Mouse (Mus musculus) E14TG2a.4 (cell line): ENCODE measurements at regions not wholly inside any gene's neighbourhood (a gene's known extent, or its start where the extent isn't known, plus 50 kb on each side); places are given as distances from the start of the nearest gene placed in this dataset.

Source experiments
- H3K27me3 ChIP-seq: 2 replicates; pipeline ENCODE4 v1.6.1; 2014; ENCODE audit warnings: low read length, control low read depth; ENCODE audit not compliant: insufficient read depth
- H3K36me3 ChIP-seq: 2 replicates; pipeline ENCODE4 v1.6.1; 2014; ENCODE audit warnings: low read length, control low read depth; ENCODE audit not compliant: insufficient read depth
- H3K4me1 ChIP-seq: replicated peaks from 2 replicates; pipeline ENCODE4 v1.6.1; 2014; ENCODE audit warnings: low read depth, low read length, control low read depth
- H3K4me3 ChIP-seq: replicated peaks from 2 replicates; pipeline ENCODE4 v1.5.1; 2014; ENCODE audit warnings: mild to moderate bottlenecking, low read length
- H3K9me3 ChIP-seq: 2 replicates; pipeline ENCODE4 v1.6.1; 2014; ENCODE audit warnings: low read length, control low read depth
- CTCF ChIP-seq: conservative IDR thresholded peaks from 2 replicates; pipeline ENCODE4 v1.5.1; 2014; ENCODE audit warnings: low read length
- NANOG ChIP-seq: IDR thresholded peaks from 2 replicates; pipeline ENCODE4 v1.6.1; 2014; ENCODE audit warnings: borderline replicate concordance, low read length, mixed read lengths
- POU5F1 ChIP-seq: IDR thresholded peaks from 2 replicates; pipeline ENCODE4 v1.6.1; 2014; ENCODE audit warnings: low read length, borderline replicate concordance

GRCm38 (mm10) chr4:106200241-106200640 is 115.8 kb upstream of the Usp24 start:
- no peak for TF ChIP-seq POU5F1
- Histone ChIP-seq H3K36me3 (no peaks in the 10 kb centered on the region), H3K4me3 (no peak overlapping the region), H3K27me3 (peaks cover 10% of the 10 kb centered on the region; the same call in 1 of the 2 replicates), H3K9me3 (no peaks in the 10 kb centered on the region), H3K4me1 (peaks cover 7% of the 10 kb centered on the region)

- H3K36me3 ChIP-seq = no peaks in the 10 kb centered on the region
- TF ChIP-seq NANOG = no peak
- TF ChIP-seq POU5F1 = no peak
- no peak for TF ChIP-seq CTCF
- H3K4me1 ChIP-seq = peaks cover 7% of the 10 kb centered on the region
- H3K9me3 ChIP-seq = no peaks in the 10 kb centered on the region
- H3K27me3 ChIP-seq = peaks cover 10% of the 10 kb centered on the region; the same call in 1 of the 2 replicates
- no peak overlapping the region for H3K4me3 ChIP-seq
Observed at GRCm38 (mm10) chr4:106202554-106202953, 113.5 kb upstream of the Usp24 start.

- no peaks in the 10 kb centered on the region for H3K27me3 ChIP-seq
- TF ChIP-seq POU5F1 (no peak), NANOG (no peak), CTCF (no peak)
- H3K36me3 ChIP-seq = no peaks in the 10 kb centered on the region
- H3K9me3 ChIP-seq = no peaks in the 10 kb centered on the region
- no peaks in the 10 kb centered on the region for H3K4me1 ChIP-seq
- H3K4me3 ChIP-seq = no peak overlapping the region
Observed at GRCm38 (mm10) chr4:106205200-106205599, 110.8 kb upstream of the Usp24 start.

GRCm38 (mm10) chr4:106206023-106206422 is 110.0 kb upstream of the Usp24 start:
- H3K4me1 ChIP-seq = no peaks in the 10 kb centered on the region

GRCm38 (mm10) chr4:106209465-106209864 is 106.5 kb upstream of the Usp24 start:
- TF ChIP-seq CTCF (no peak), NANOG (no peak), POU5F1 (no peak)
- Histone ChIP-seq H3K36me3 (no peaks in the 10 kb centered on the region), H3K4me3 (no peak overlapping the region), H3K27me3 (no peaks in the 10 kb centered on the region), H3K9me3 (no peaks in the 10 kb centered on the region), H3K4me1 (no peaks in the 10 kb centered on the region)

More at GRCm38 (mm10) chr4:106206023-106206422, 110.0 kb upstream of the Usp24 start:
- no peak overlapping the region for H3K4me3 ChIP-seq
- no peaks in the 10 kb centered on the region for H3K9me3 ChIP-seq
- no peaks in the 10 kb centered on the region for H3K36me3 ChIP-seq
- TF ChIP-seq CTCF (no peak), NANOG (no peak), POU5F1 (no peak)
- no peaks in the 10 kb centered on the region for H3K27me3 ChIP-seq

GRCm38 (mm10) chr4:106209975-106210374 is 106.0 kb upstream of the Usp24 start:
- peak; percentile 44 for TF ChIP-seq CTCF
- no peak for TF ChIP-seq NANOG
- H3K9me3 ChIP-seq = no peaks in the 10 kb centered on the region

GRCm38 (mm10) chr4:106214170-106214569 is 101.8 kb upstream of the Usp24 start:
- H3K9me3 ChIP-seq = peaks cover 9% of the 10 kb centered on the region; the same call in 1 of the 2 replicates
- no peak overlapping the region for H3K4me3 ChIP-seq
- TF ChIP-seq CTCF = no peak
- TF ChIP-seq POU5F1 = no peak
- no peak for TF ChIP-seq NANOG
- H3K27me3 ChIP-seq = peaks cover 9% of the 10 kb centered on the region
- no peaks in the 10 kb centered on the region for H3K4me1 ChIP-seq
- no peaks in the 10 kb centered on the region for H3K36me3 ChIP-seq

More at GRCm38 (mm10) chr4:106209975-106210374, 106.0 kb upstream of the Usp24 start:
- no peaks in the 10 kb centered on the region for H3K4me1 ChIP-seq
- no peak overlapping the region for H3K4me3 ChIP-seq
- H3K27me3 ChIP-seq = peaks cover 5% of the 10 kb centered on the region
- H3K36me3 ChIP-seq = no peaks in the 10 kb centered on the region

GRCm38 (mm10) chr4:106220621-106221020 is 95.4 kb upstream of the Usp24 start:
- TF ChIP-seq CTCF = no peak
- TF ChIP-seq POU5F1 = no peak
- no peak for TF ChIP-seq NANOG
- Histone ChIP-seq H3K4me3 (no peak overlapping the region), H3K27me3 (peaks cover 2% of the 10 kb centered on the region; the same call in 1 of the 2 replicates)

GRCm38 (mm10) chr4:106225184-106225862 is 90.7 kb upstream of the Usp24 start:
- TF ChIP-seq NANOG (no peak), CTCF (peak; percentile 72)
- peaks cover 2% of the 10 kb centered on the region; the same call in 1 of the 2 replicates for H3K27me3 ChIP-seq
- H3K36me3 ChIP-seq = no peaks in the 10 kb centered on the region
- no peaks in the 10 kb centered on the region for H3K9me3 ChIP-seq
- no peak overlapping the region for H3K4me3 ChIP-seq
- H3K4me1 ChIP-seq = no peaks in the 10 kb centered on the region

More at GRCm38 (mm10) chr4:106220621-106221020, 95.4 kb upstream of the Usp24 start:
- Histone ChIP-seq H3K4me1 (no peaks in the 10 kb centered on the region), H3K36me3 (no peaks in the 10 kb centered on the region), H3K9me3 (peaks cover 9% of the 10 kb centered on the region; the same call in 1 of the 2 replicates)
